Mouse (Mus musculus) MEL (cell line): ENCODE measurements around the gene Olfr1416. TPM values are rescaled to one million over a fixed set of nuclear protein-coding genes. Genes with fewer than 3 reads are reported as not detected.

Experiments used
- DNase-seq: peaks from one replicate; pipeline ENCODE4 v3.0.0; 2011; ENCODE audit warnings: low read depth, low spot score
- H3K27ac ChIP-seq: 2 replicates; pipeline ENCODE4 v1.5.1; 2012; ENCODE audit warnings: low read depth, mild to moderate bottlenecking, control low read depth, low read length, moderate library complexity; ENCODE audit not compliant: control insufficient read depth
- H3K27me3 ChIP-seq, 2 experiments: fragments of 150-350 bp in 1 of 2; sonication (generic) in 1 of 2; 2 replicates each; pipeline ENCODE4 v1.6.1; 2012; ENCODE audit warnings: low read length in 2 of 2, mild to moderate bottlenecking in 2 of 2, improper control_type of control experiment in 1 of 2, moderate library complexity in 1 of 2; ENCODE audit not compliant: insufficient read depth in 2 of 2, control insufficient read depth in 1 of 2
- H3K36me3 ChIP-seq, 2 experiments: 2 replicates each; pipeline ENCODE4 v1.6.1; 2012 to 2014; ENCODE audit warnings: low read length in 2 of 2, improper control_type of control experiment in 1 of 2, inconsistent platforms in 1 of 2, mild to moderate bottlenecking in 1 of 2; ENCODE audit not compliant: insufficient read depth in 2 of 2, control insufficient read depth in 1 of 2
- H3K4me1 ChIP-seq, 2 experiments: fragments of 150-350 bp in 1 of 2; sonication (generic) in 1 of 2; 2 replicates each; pipeline ENCODE4 v1.6.1; 2012; ENCODE audit warnings: low read length in 2 of 2, improper control_type of control experiment in 1 of 2, mild to moderate bottlenecking in 1 of 2; ENCODE audit not compliant: insufficient read depth in 2 of 2, control insufficient read depth in 1 of 2
- H3K4me3 ChIP-seq, 2 experiments: fragments of 150-350 bp in 1 of 2; sonication (generic) in 1 of 2; 2 replicates each; pipeline ENCODE4 v1.5.1; 2012; ENCODE audit warnings: low read depth in 2 of 2, low read length in 2 of 2, mild to moderate bottlenecking in 2 of 2, moderate library complexity in 2 of 2, control low read depth in 1 of 2, improper control_type of control experiment in 1 of 2; ENCODE audit not compliant: control insufficient read depth in 1 of 2, insufficient read depth in 1 of 2
- H3K79me2 ChIP-seq: 2 replicates; pipeline ENCODE4 v1.6.1; 2012; ENCODE audit warnings: mild to moderate bottlenecking, low read length, moderate library complexity; ENCODE audit not compliant: control insufficient read depth, poor library complexity, insufficient read depth
- H3K9ac ChIP-seq: 2 replicates; pipeline ENCODE4 v1.6.1; 2012; ENCODE audit warnings: low read depth, mild to moderate bottlenecking, control low read depth, low read length, moderate library complexity; ENCODE audit not compliant: control insufficient read depth, poor library complexity, severe bottlenecking
- H3K9me3 ChIP-seq: fragments of 150-350 bp; sonication (generic); replicated peaks from 2 replicates; pipeline ENCODE4 v1.6.1; 2012; ENCODE audit warnings: mild to moderate bottlenecking, low read length, improper control_type of control experiment, moderate library complexity; ENCODE audit not compliant: insufficient read depth
- CHD2 ChIP-seq: IDR thresholded peaks from 2 replicates; pipeline ENCODE4 v1.6.1; 2011; ENCODE audit warnings: low read length, improper control_type of control experiment
- E2F4 ChIP-seq: IDR thresholded peaks from 2 replicates; pipeline ENCODE4 v1.6.1; 2011; ENCODE audit warnings: low read depth, low read length, improper control_type of control experiment, borderline replicate concordance
- GABPA ChIP-seq: IDR thresholded peaks from 2 replicates; pipeline ENCODE4 v1.6.1; 2012; ENCODE audit warnings: low read depth, mild to moderate bottlenecking, inconsistent platforms, low read length, improper control_type of control experiment, moderate library complexity
- JUND ChIP-seq: IDR thresholded peaks from 2 replicates; pipeline ENCODE4 v1.6.1; 2011; ENCODE audit warnings: low read depth, mild to moderate bottlenecking, improper control_type of control experiment, low read length
- KAT2A ChIP-seq: conservative IDR thresholded peaks from 2 replicates; pipeline ENCODE4 v1.6.1; 2012; ENCODE audit warnings: low read depth, low read length, improper control_type of control experiment, inconsistent platforms
- MEF2A ChIP-seq: IDR thresholded peaks from 2 replicates; pipeline ENCODE4 v1.6.1; 2014; ENCODE audit warnings: low read depth, mild to moderate bottlenecking, inconsistent platforms, low read length, improper control_type of control experiment; ENCODE audit not compliant: poor library complexity, insufficient replicate concordance, severe bottlenecking; ENCODE audit errors: extremely low read depth
- MXI1 ChIP-seq: IDR thresholded peaks from 2 replicates; pipeline ENCODE4 v1.6.1; 2011; ENCODE audit warnings: mild to moderate bottlenecking, low read depth, low read length, improper control_type of control experiment
- NELFE ChIP-seq: IDR thresholded peaks from 2 replicates; pipeline ENCODE4 v1.6.1; 2011; ENCODE audit warnings: low read depth, low read length, improper control_type of control experiment
- NRF1 ChIP-seq: IDR thresholded peaks from 2 replicates; pipeline ENCODE4 v1.6.1; 2014; ENCODE audit warnings: low read depth, mild to moderate bottlenecking, inconsistent platforms, low read length, improper control_type of control experiment, moderate library complexity; ENCODE audit not compliant: poor library complexity, insufficient read depth, severe bottlenecking
- POLR2A ChIP-seq, 2 experiments: IDR thresholded peaks; 2 replicates each; pipeline ENCODE4 v1.6.1; 2011 to 2012; ENCODE audit warnings: low read length in 2 of 2, mild to moderate bottlenecking in 2 of 2, control low read depth in 1 of 2, improper control_type of control experiment in 1 of 2, low read depth in 1 of 2, moderate library complexity in 1 of 2; ENCODE audit not compliant: control insufficient read depth in 1 of 2, insufficient read depth in 1 of 2, poor library complexity in 1 of 2
- POLR2AphosphoS2 ChIP-seq: IDR thresholded peaks from 2 replicates; pipeline ENCODE4 v1.6.1; 2011; ENCODE audit warnings: low read length, improper control_type of control experiment
- SMC3 ChIP-seq: IDR thresholded peaks from 2 replicates; pipeline ENCODE4 v1.6.1; 2011; ENCODE audit warnings: low read depth, low read length, improper control_type of control experiment
- TAL1 ChIP-seq: IDR thresholded peaks from 2 replicates; pipeline ENCODE4 v1.6.1; 2012; ENCODE audit warnings: mild to moderate bottlenecking, inconsistent platforms, low read length, moderate library complexity, mixed read lengths
- TCF12 ChIP-seq: IDR thresholded peaks from 2 replicates; pipeline ENCODE4 v1.6.1; 2014; ENCODE audit warnings: low read depth, mild to moderate bottlenecking, inconsistent platforms, low read length, improper control_type of control experiment, moderate library complexity
- UBTF ChIP-seq: IDR thresholded peaks from 2 replicates; pipeline ENCODE4 v1.6.1; 2012; ENCODE audit warnings: low read depth, mild to moderate bottlenecking, inconsistent platforms, low read length, improper control_type of control experiment, moderate library complexity, borderline replicate concordance; ENCODE audit not compliant: insufficient read depth
- USF1 ChIP-seq: IDR thresholded peaks from 2 replicates; pipeline ENCODE4 v1.6.1; 2014; ENCODE audit warnings: low read depth, mild to moderate bottlenecking, inconsistent platforms, low read length, improper control_type of control experiment, moderate library complexity
- ZC3H11A ChIP-seq: IDR thresholded peaks from 2 replicates; pipeline ENCODE4 v1.6.1; 2012; ENCODE audit warnings: low read depth, mild to moderate bottlenecking, inconsistent platforms, low read length, improper control_type of control experiment
- polyA plus RNA-seq, 2 experiments: library from polyadenylated mRNA; stranded (reverse) in 1 of 2; unstranded in 1 of 2; fragments of >175 nt in 1 of 2; fragments of >200 nt in 1 of 2; gene quantifications; 2 replicates each; pipeline versions ENCODE4 v1.2.1 to v1.2.4; 2012; ENCODE audit warnings: low replicate concordance in 2 of 2, low read depth in 1 of 2; ENCODE audit not compliant: insufficient read length in 2 of 2, insufficient read depth in 1 of 2, missing spikeins in 1 of 2
- total RNA-seq: library from RNA; depleted of rRNA; stranded (reverse); fragments of 300-350 nt; gene quantifications from 2 replicates; pipeline ENCODE4 v1.2.3, GENCODE M21; 2012

Gene Olfr1416
- total and polyA plus RNA-seq, 3 experiments = not detected

- no peaks in the 10 kb centered on the region for H3K4me1 ChIP-seq
- H3K9ac ChIP-seq = no peak overlapping the region
- no peak overlapping the region for H3K27ac ChIP-seq
- H3K79me2 ChIP-seq = no peaks in the 10 kb centered on the region
- no peaks in the 10 kb centered on the region for H3K36me3 ChIP-seq
- no peaks in the 10 kb centered on the region for H3K27me3 ChIP-seq
- H3K4me3 ChIP-seq = no peak overlapping the region
- H3K9me3 ChIP-seq = no peaks in the 10 kb centered on the region
- no peak for DNase-seq
- TF ChIP-seq JUND = no peak
- no peak for TF ChIP-seq E2F4
These were observed 34.1 kb upstream of the Olfr1416 start for GRCm38 (mm10) chr1:92519046-92519445.

GRCm38 (mm10) chr1:92518561-92518960 is 33.6 kb upstream of the Olfr1416 start, which contains the start of gene Olfr1414:
Olfr1414 (minus strand) TSS chr1:92518661.
- TF ChIP-seq POLR2A (IDR thresholded peaks at IDR 0.05; ENCODE audit: control insufficient read depth in 1 of 2, insufficient read depth in 1 of 2, low read depth in 1 of 2, low read length in 2 of 2, poor library complexity in 1 of 2) (no peak), TAL1 (no peak), GABPA (no peak), NELFE (no peak), SMC3 (no peak), POLR2AphosphoS2 (no peak), CHD2 (no peak), KAT2A (no peak), TCF12 (no peak), MEF2A (no peak), USF1 (no peak), E2F4 (no peak), MXI1 (no peak), NRF1 (no peak), UBTF (no peak), ZC3H11A (no peak)
- Histone ChIP-seq H3K79me2 (no peaks in the 10 kb centered on the region), H3K4me1 (no peaks in the 10 kb centered on the region), H3K9me3 (no peaks in the 10 kb centered on the region), H3K36me3 (no peaks in the 10 kb centered on the region), H3K27me3 (no peaks in the 10 kb centered on the region), H3K27ac (no peak within 1 kb of the TSS), H3K4me3 (no peak within 1 kb of the TSS), H3K9ac (no peak within 1 kb of the TSS)
- no peak for DNase-seq
